Mouse (Mus musculus) C2C12 (cell line): Measurements from ENCODE around the gene Arfip2. TPM values are rescaled to one million over a fixed set of nuclear protein-coding genes. Genes with fewer than 3 reads are reported as not detected.

Experiments used
- H3K27me3 ChIP-seq: one replicate; pipeline ENCODE4 v1.6.1; 2011; ENCODE audit not compliant: control insufficient read depth, insufficient read depth, insufficient read length
- H3K36me3 ChIP-seq: one replicate; pipeline ENCODE4 v1.6.1; 2011; ENCODE audit not compliant: control insufficient read depth, insufficient read depth
- H3K4me3 ChIP-seq: one replicate; pipeline ENCODE4 v1.5.1; 2011; ENCODE audit warnings: mild to moderate bottlenecking, control low read depth; ENCODE audit not compliant: poor library complexity, insufficient read depth, severe bottlenecking
- H3K79me2 ChIP-seq: one replicate; pipeline ENCODE4 v1.6.1; 2011; ENCODE audit not compliant: control insufficient read depth, insufficient read depth
- H3K79me3 ChIP-seq: one replicate; pipeline ENCODE4 v1.6.1; 2011; ENCODE audit warnings: low read depth, control low read depth
- H3ac ChIP-seq: one replicate; pipeline ENCODE3; 2011; ENCODE audit warnings: low read depth; ENCODE audit not compliant: control insufficient read depth, insufficient read length
- CEBPB ChIP-seq: IDR thresholded peaks from one replicate; pipeline ENCODE4 v1.6.1; 2011; ENCODE audit warnings: low read depth, mild to moderate bottlenecking, control low read depth, moderate library complexity
- CTCF ChIP-seq: IDR thresholded peaks from one replicate; pipeline ENCODE4 v1.5.1; 2011; ENCODE audit not compliant: control insufficient read depth, insufficient read depth, insufficient read length
- FOSL1 ChIP-seq: IDR thresholded peaks from one replicate; pipeline ENCODE4 v1.8.0; 2011; ENCODE audit warnings: mild to moderate bottlenecking, low read length; ENCODE audit not compliant: poor library complexity, insufficient read depth, severe bottlenecking
- MAX ChIP-seq: IDR thresholded peaks from one replicate; pipeline ENCODE4 v1.6.1; 2011; ENCODE audit warnings: mild to moderate bottlenecking, control low read depth
- MYOD1 ChIP-seq: IDR thresholded peaks from one replicate; pipeline ENCODE4 v1.6.1; 2011; ENCODE audit warnings: low read depth; ENCODE audit not compliant: control insufficient read depth, insufficient read length
- MYOG ChIP-seq: IDR thresholded peaks from one replicate; pipeline ENCODE4 v1.6.1; 2011; ENCODE audit not compliant: control insufficient read depth, insufficient read length; ENCODE audit errors: extremely low read depth
- USF1 ChIP-seq: IDR thresholded peaks from one replicate; pipeline ENCODE4 v1.6.1; 2011; ENCODE audit warnings: low read depth, mild to moderate bottlenecking, control low read depth, moderate library complexity
- polyA plus RNA-seq: library from polyadenylated mRNA; unstranded; fragments of >200 nt; fragmentation: generic; extraction: Trizol; gene quantifications from one replicate; pipeline ENCODE4 v1.2.1, GENCODE M21; 2012; ENCODE audit warnings: missing spikeins

The Arfip2 gene
- polyA plus RNA-seq, 1 experiment, result 68.2 TPM

DNA sequence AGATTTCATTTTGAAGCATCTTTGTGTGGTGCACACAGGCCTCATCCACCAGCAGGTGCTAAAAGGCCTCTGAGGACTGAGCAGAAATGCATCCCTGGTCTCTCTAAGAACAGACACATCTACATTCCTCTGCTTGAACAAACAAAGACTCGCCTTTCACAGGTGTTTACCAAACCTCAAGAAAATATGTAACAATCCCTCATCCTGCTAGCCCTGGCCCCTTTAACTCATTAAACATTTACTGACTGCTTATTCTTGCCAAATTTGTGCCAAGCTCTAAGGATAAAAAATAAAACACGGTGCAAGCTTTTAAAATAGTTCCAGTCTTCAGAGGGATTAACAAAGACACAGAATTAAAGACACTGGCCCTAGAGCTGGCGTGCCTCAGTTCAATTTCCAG, 20.5 kb downstream of the Arfip2 start:
- Histone ChIP-seq H3K79me2 (peaks cover 28% of the 10 kb centered on the region), H3K27me3 (no peaks in the 10 kb centered on the region), H3K79me3 (peaks cover 5% of the 10 kb centered on the region), H3ac (no peak overlapping the region), H3K4me3 (no peak overlapping the region), H3K36me3 (peaks cover 80% of the 10 kb centered on the region)
- TF ChIP-seq MAX (no peak), FOSL1 (no peak), CTCF (no peak), MYOD1 (no peak), CEBPB (no peak), MYOG (no peak), USF1 (no peak)

DNA sequence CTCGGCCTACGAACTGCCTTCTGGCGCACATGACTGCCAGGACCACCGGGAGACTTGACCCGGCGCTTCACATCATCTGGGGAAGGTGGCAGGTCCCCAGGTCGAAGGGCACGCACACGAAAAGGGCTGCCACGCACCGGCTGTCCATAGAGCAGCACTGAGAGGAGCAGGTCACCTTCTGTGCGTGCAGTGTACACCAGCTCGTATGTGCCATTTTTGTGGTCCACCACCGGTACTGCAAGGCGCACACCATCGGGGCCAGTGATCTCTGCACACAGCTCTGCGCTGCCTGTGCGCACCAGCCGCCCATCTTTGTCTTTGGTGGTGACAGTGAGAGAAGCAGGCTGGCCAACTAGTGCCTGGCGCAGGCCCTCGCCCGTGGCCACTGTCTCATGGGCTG, 22.4 kb downstream of the Arfip2 start:
- H3K36me3 ChIP-seq, result peaks cover 76% of the 10 kb centered on the region
- TF ChIP-seq USF1 (no peak), CTCF (no peak), MYOG (no peak), MYOD1 (no peak), CEBPB (no peak), MAX (no peak), FOSL1 (no peak)
- no peaks in the 10 kb centered on the region for H3K27me3 ChIP-seq
- no peak overlapping the region for H3ac ChIP-seq
- H3K79me3 ChIP-seq, result peaks cover 5% of the 10 kb centered on the region
- H3K79me2 ChIP-seq, result peaks cover 20% of the 10 kb centered on the region
- no peak overlapping the region for H3K4me3 ChIP-seq

DNA sequence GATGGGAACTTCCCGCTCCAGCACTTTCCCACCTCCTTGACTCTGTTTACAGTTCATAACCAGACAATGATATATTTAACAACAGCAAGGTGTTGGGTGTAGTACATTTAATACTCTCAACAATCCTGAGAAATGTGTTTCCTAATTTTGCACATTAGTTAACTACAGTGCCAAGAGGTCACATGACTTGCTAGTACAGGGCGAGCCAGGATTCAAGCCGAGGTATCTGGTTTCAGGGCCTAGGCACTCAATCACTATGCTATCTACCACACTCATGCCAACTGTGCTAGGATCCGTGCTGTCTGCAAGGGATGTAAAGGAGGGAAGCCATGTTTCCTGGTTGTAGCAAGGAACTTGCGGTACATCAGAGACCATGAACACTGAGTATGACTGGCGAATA, 23.7 kb downstream of the Arfip2 start:
- TF ChIP-seq USF1 (no peak), MYOG (no peak), CTCF (no peak), MAX (no peak), CEBPB (no peak), FOSL1 (no peak)
- no peak overlapping the region for H3K4me3 ChIP-seq
- H3K27me3 ChIP-seq, result no peaks in the 10 kb centered on the region
- H3K36me3 ChIP-seq, result peaks cover 83% of the 10 kb centered on the region
- peaks cover 5% of the 10 kb centered on the region for H3K79me3 ChIP-seq
- peaks cover 20% of the 10 kb centered on the region for H3K79me2 ChIP-seq
- no peak overlapping the region for H3ac ChIP-seq

DNA sequence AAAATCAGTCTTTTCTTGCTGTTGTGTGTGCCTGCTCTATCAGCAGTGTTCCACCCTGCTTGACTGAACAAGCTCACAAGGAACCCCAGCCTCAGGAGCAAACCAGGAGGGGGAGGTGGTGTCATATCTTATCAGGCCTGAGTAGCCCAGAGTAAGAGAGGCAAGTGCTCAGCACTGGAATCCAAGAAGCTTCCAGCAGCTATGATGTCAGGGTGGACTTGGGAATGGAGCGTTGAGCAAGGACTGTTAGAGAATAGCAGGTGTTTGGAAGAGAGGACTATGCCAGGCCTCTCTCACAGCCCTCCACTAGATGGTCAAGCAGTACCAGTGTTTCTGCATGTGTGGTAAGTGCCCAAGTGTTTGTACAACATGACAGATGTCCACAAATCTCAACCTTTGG, 24.5 kb downstream of the Arfip2 start:
- H3ac ChIP-seq, result no peak overlapping the region
- peaks cover 5% of the 10 kb centered on the region for H3K79me3 ChIP-seq
- H3K27me3 ChIP-seq, result no peaks in the 10 kb centered on the region
- no peak overlapping the region for H3K4me3 ChIP-seq
- peaks cover 16% of the 10 kb centered on the region for H3K79me2 ChIP-seq
- H3K36me3 ChIP-seq, result peaks cover 90% of the 10 kb centered on the region
- TF ChIP-seq CTCF (no peak), USF1 (no peak), MYOD1 (no peak), MAX (no peak), CEBPB (no peak), MYOG (no peak), FOSL1 (no peak)

DNA sequence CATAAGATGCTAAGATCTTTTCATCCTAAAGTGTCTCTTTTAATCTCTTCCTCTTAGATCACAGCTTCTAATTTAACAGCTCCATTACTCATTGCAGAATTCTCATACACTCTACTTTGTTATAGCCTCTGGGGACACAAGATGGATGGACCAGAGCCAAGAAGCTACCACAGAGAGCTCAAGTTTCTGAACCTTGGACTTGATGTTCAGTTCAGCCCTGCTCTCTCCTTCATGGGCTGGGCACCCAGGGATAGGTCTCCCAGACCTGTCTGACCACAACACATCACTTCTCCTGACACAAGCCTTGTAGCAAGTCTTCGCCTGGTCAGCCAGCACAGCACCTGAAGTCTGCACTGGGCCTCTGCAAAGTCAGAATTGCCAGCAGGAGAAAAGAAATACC, 25.8 kb downstream of the Arfip2 start:
- Histone ChIP-seq H3ac (no peak overlapping the region), H3K36me3 (peaks cover 90% of the 10 kb centered on the region), H3K79me3 (peaks cover 3% of the 10 kb centered on the region), H3K79me2 (peaks cover 3% of the 10 kb centered on the region), H3K27me3 (no peaks in the 10 kb centered on the region), H3K4me3 (no peak overlapping the region)
- TF ChIP-seq FOSL1, result no peak
- no peak for TF ChIP-seq CTCF
- no peak for TF ChIP-seq MYOD1
- no peak for TF ChIP-seq USF1
- TF ChIP-seq MYOG, result no peak
- TF ChIP-seq CEBPB, result no peak
- no peak for TF ChIP-seq MAX

DNA sequence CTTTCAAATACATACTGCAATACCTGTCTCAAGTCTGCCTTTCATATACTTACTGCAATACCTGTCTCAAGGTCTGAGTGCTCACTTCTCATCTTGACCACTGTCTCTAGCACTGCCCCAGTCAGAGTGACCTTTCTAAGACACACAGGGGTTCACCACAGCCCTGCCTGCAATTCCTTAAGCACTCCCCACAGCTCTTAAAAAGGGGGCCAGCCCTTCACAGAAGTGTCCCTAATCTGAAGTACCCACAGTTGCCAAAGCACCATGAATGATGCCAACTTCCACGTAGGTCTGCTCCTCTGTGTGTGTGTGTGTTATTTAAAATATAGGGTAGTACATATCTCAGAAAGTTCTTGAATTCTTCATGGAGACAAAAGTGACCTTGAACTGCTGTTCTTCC, 28.4 kb downstream of the Arfip2 start:
- Histone ChIP-seq H3ac (no peak overlapping the region), H3K79me3 (no peaks in the 10 kb centered on the region), H3K27me3 (no peaks in the 10 kb centered on the region), H3K79me2 (no peaks in the 10 kb centered on the region), H3K4me3 (no peak overlapping the region), H3K36me3 (peaks cover 70% of the 10 kb centered on the region)
- TF ChIP-seq CTCF (no peak), CEBPB (no peak), MYOG (no peak), FOSL1 (no peak), MYOD1 (no peak), MAX (no peak), USF1 (no peak)
